Mouse (Mus musculus) embryonic facial prominence, embryonic 15.5 days (tissue): ENCODE measurements around the gene Snx5. TPM values are rescaled to one million over a fixed set of nuclear protein-coding genes. Genes with fewer than 3 reads are reported as not detected.

Experiments used
- ATAC-seq: fragments of 200-750 bp; cut with Nextera tagmentation; 2 replicates; pipeline ENCODE4 v1.8.0; 2017; ENCODE audit warnings: low read depth, moderate TSS enrichment; ENCODE audit not compliant: insufficient number of reproducible peaks, low FRiP score, low TSS enrichment
- H3K27ac ChIP-seq: fragments of 300-500 bp; sonication (generic); replicated peaks from 2 replicates; pipeline ENCODE4 v1.5.1; 2015; ENCODE audit warnings: mild to moderate bottlenecking, inconsistent platforms
- H3K27me3 ChIP-seq: fragments of 300-500 bp; sonication (generic); 2 replicates; pipeline ENCODE4 v1.6.1; 2015; ENCODE audit warnings: inconsistent platforms
- H3K36me3 ChIP-seq: fragments of 300-500 bp; sonication (generic); 2 replicates; pipeline ENCODE4 v1.6.1; 2015; ENCODE audit warnings: mild to moderate bottlenecking, inconsistent platforms
- H3K4me1 ChIP-seq: fragments of 300-500 bp; sonication (generic); 2 replicates; pipeline ENCODE4 v1.6.1; 2015; ENCODE audit warnings: inconsistent platforms
- H3K4me2 ChIP-seq: fragments of 300-500 bp; sonication (generic); replicated peaks from 2 replicates; pipeline ENCODE4 v1.6.1; 2015; ENCODE audit warnings: mild to moderate bottlenecking, inconsistent platforms
- H3K4me3 ChIP-seq: fragments of 300-500 bp; sonication (generic); replicated peaks from 2 replicates; pipeline ENCODE4 v1.5.1; 2015; ENCODE audit warnings: mild to moderate bottlenecking, inconsistent platforms
- H3K9ac ChIP-seq: fragments of 300-500 bp; sonication (generic); 2 replicates; pipeline ENCODE4 v1.6.1; 2015; ENCODE audit warnings: inconsistent platforms
- H3K9me3 ChIP-seq: fragments of 300-500 bp; sonication (generic); replicated peaks from 2 replicates; pipeline ENCODE4 v1.6.1; 2016; ENCODE audit warnings: inconsistent platforms
- WGBS: fragments of 180-500 bp; shearing (Covaris S2); methylation state at CpG from one replicate; pipeline ENCODE4 v1.1.7; 2015; 5-methylcytosine and 5-hydroxymethylcytosine counted together
- polyA plus RNA-seq: library from polyadenylated mRNA; unstranded; fragments of >200 nt; fragmentation: Nextera tagmentation; extraction: Ambion mirVana; gene quantifications from 2 replicates; pipeline ENCODE4 v1.2.1, GENCODE M21; 2015

Snx5 gene
- 104 and 110 TPM in 2 replicates for polyA plus RNA-seq

GRCm38 (mm10) chr2:144270507-144271420, at the start of gene Snx5, which contains the start of gene Mgme1:
Gene Snx5 (minus strand): TSS chr2:144270906.
Gene Mgme1 (plus strand): TSS chr2:144270663.
- H3K27me3 ChIP-seq: no peaks in the 10 kb centered on the region
- H3K9me3 ChIP-seq: no peaks in the 10 kb centered on the region
- under 1% methylated on average over 93 of the region's 93 CpGs for WGBS
- no peaks in the 10 kb centered on the region for H3K36me3 ChIP-seq
- H3K4me1 ChIP-seq: peaks cover 33% of the 10 kb centered on the region
- peak within 1 kb of the TSS; percentile 91 for H3K4me3 ChIP-seq
- ATAC-seq: peak; percentile 96
- H3K9ac ChIP-seq: peak within 1 kb of the TSS; percentile 91
- peak within 1 kb of the TSS; percentile 98 for H3K27ac ChIP-seq
- H3K4me2 ChIP-seq: peak within 1 kb of the TSS; percentile 71

GRCm38 (mm10) chr2:144311372-144311771, 40.7 kb upstream of the Snx5 start:
- Histone ChIP-seq H3K4me2 (no peak overlapping the region), H3K9me3 (no peaks in the 10 kb centered on the region), H3K27me3 (no peaks in the 10 kb centered on the region), H3K9ac (no peak overlapping the region), H3K36me3 (no peaks in the 10 kb centered on the region), H3K4me1 (no peaks in the 10 kb centered on the region), H3K4me3 (no peak overlapping the region), H3K27ac (no peak overlapping the region)
- ATAC-seq: no peak
- WGBS: 85% methylated on average over 2 of the region's 2 CpGs

- Histone ChIP-seq H3K4me2 (no peak overlapping the region), H3K36me3 (no peaks in the 10 kb centered on the region), H3K4me1 (no peaks in the 10 kb centered on the region), H3K27me3 (no peaks in the 10 kb centered on the region), H3K9ac (no peak overlapping the region), H3K4me3 (no peak overlapping the region), H3K27ac (no peak overlapping the region), H3K9me3 (no peaks in the 10 kb centered on the region)
- 22% methylated on average over 5 of the region's 5 CpGs for WGBS
- ATAC-seq: no peak
These were observed 39.6 kb upstream of the Snx5 start for GRCm38 (mm10) chr2:144310273-144310672.

- no peaks in the 10 kb centered on the region for H3K27me3 ChIP-seq
- no peaks in the 10 kb centered on the region for H3K36me3 ChIP-seq
- H3K4me1 ChIP-seq: no peaks in the 10 kb centered on the region
- no peak overlapping the region for H3K9ac ChIP-seq
- H3K4me2 ChIP-seq: no peak overlapping the region
- H3K4me3 ChIP-seq: no peak overlapping the region
- WGBS: 55% methylated on average over 8 of the region's 8 CpGs
- no peak for ATAC-seq
- no peak overlapping the region for H3K27ac ChIP-seq
- no peaks in the 10 kb centered on the region for H3K9me3 ChIP-seq
These were observed 37.9 kb upstream of the Snx5 start for GRCm38 (mm10) chr2:144308561-144308960.

GRCm38 (mm10) chr2:144305721-144306294, 35.1 kb upstream of the Snx5 start:
- Histone ChIP-seq H3K4me2 (no peak overlapping the region), H3K4me3 (no peak overlapping the region), H3K27ac (no peak overlapping the region), H3K27me3 (no peaks in the 10 kb centered on the region), H3K9ac (no peak overlapping the region), H3K9me3 (no peaks in the 10 kb centered on the region), H3K4me1 (no peaks in the 10 kb centered on the region), H3K36me3 (no peaks in the 10 kb centered on the region)
- 61% methylated on average over 18 of the region's 18 CpGs for WGBS
- no peak for ATAC-seq

GRCm38 (mm10) chr2:144301101-144301500, 30.4 kb upstream of the Snx5 start:
- Histone ChIP-seq H3K27ac (no peak overlapping the region), H3K4me3 (no peak overlapping the region), H3K9me3 (no peaks in the 10 kb centered on the region), H3K36me3 (no peaks in the 10 kb centered on the region), H3K27me3 (no peaks in the 10 kb centered on the region), H3K4me1 (no peaks in the 10 kb centered on the region), H3K4me2 (no peak overlapping the region), H3K9ac (no peak overlapping the region)
- no peak for ATAC-seq
- WGBS: 94% methylated on average over 11 of the region's 11 CpGs

- no peak overlapping the region for H3K9ac ChIP-seq
- WGBS: 66% methylated on average over 9 of the region's 9 CpGs
- no peak overlapping the region for H3K4me3 ChIP-seq
- H3K4me1 ChIP-seq: no peaks in the 10 kb centered on the region
- H3K4me2 ChIP-seq: no peak overlapping the region
- H3K27me3 ChIP-seq: no peaks in the 10 kb centered on the region
- ATAC-seq: no peak
- H3K27ac ChIP-seq: no peak overlapping the region
- H3K9me3 ChIP-seq: no peaks in the 10 kb centered on the region
- no peaks in the 10 kb centered on the region for H3K36me3 ChIP-seq
These were observed 29.3 kb upstream of the Snx5 start for GRCm38 (mm10) chr2:144299749-144300669.

GRCm38 (mm10) chr2:144295145-144295735, 24.5 kb upstream of the Snx5 start:
- no peak overlapping the region for H3K4me3 ChIP-seq
- H3K9ac ChIP-seq: no peak overlapping the region
- no peaks in the 10 kb centered on the region for H3K36me3 ChIP-seq
- WGBS: 71% methylated on average over 9 of the region's 9 CpGs
- H3K9me3 ChIP-seq: no peaks in the 10 kb centered on the region
- H3K4me1 ChIP-seq: no peaks in the 10 kb centered on the region
- no peak overlapping the region for H3K27ac ChIP-seq
- no peaks in the 10 kb centered on the region for H3K27me3 ChIP-seq
- no peak overlapping the region for H3K4me2 ChIP-seq
- ATAC-seq: no peak

GRCm38 (mm10) chr2:144291600-144292305, 21.0 kb upstream of the Snx5 start:
- H3K4me2 ChIP-seq: no peak overlapping the region
- H3K4me1 ChIP-seq: no peaks in the 10 kb centered on the region
- H3K27me3 ChIP-seq: no peaks in the 10 kb centered on the region; the same call in 1 of the 2 replicates
- no peak overlapping the region for H3K4me3 ChIP-seq
- H3K9ac ChIP-seq: no peak overlapping the region
- H3K36me3 ChIP-seq: no peaks in the 10 kb centered on the region
- no peak overlapping the region for H3K27ac ChIP-seq
- WGBS: 85% methylated on average over 11 of the region's 11 CpGs
- no peak for ATAC-seq
- no peaks in the 10 kb centered on the region for H3K9me3 ChIP-seq

- 78% methylated on average over 7 of the region's 7 CpGs for WGBS
- Histone ChIP-seq H3K27me3 (no peaks in the 10 kb centered on the region; the same call in 1 of the 2 replicates), H3K9ac (no peak overlapping the region), H3K27ac (no peak overlapping the region), H3K4me3 (no peak overlapping the region), H3K9me3 (no peaks in the 10 kb centered on the region), H3K36me3 (no peaks in the 10 kb centered on the region), H3K4me2 (no peak overlapping the region), H3K4me1 (no peaks in the 10 kb centered on the region)
- ATAC-seq: no peak
These were observed 19.6 kb upstream of the Snx5 start for GRCm38 (mm10) chr2:144290321-144290720.
